Mouse (Mus musculus): ENCODE measurements around the gene Mkrn1. TPM values are rescaled to one million over a fixed set of nuclear protein-coding genes. Genes with fewer than 3 reads are reported as not detected.
A peak's percentile ranks its signal among the peaks of the same experiment; 100 is the strongest.
"Not testable (repeated sequence)": the region's sequence is repeated elsewhere in the genome, so short reads cannot be mapped to it uniquely, and the experiment has no call there.

The Mkrn1 gene
- polyA plus RNA-seq, 1 experiment from 2014 or later = 145 TPM

- no peaks in the 10 kb centered on the region for H3K9me3 ChIP-seq (ENCODE audit: control insufficient read depth, low read length)
- 89% methylated on average over 7 of the region's 7 CpGs for whole genome bisulfite sequencing
- H3K4me2 ChIP-seq (ENCODE audit: low read depth) = no peak overlapping the region
- H3K27me3 ChIP-seq (ENCODE audit: control insufficient read depth, insufficient read depth, low read length) = no peaks in the 10 kb centered on the region
- H3K4me1 ChIP-seq (ENCODE audit: control insufficient read depth, insufficient read depth, low read length) = peaks cover 3% of the 10 kb centered on the region; the same call in 1 of the 2 replicates
- no peak overlapping the region for H3K27ac ChIP-seq (ENCODE audit: low read depth, low read length)
- no peak for DNase-seq (ENCODE audit: low spot score)
- no peaks in the 10 kb centered on the region for H3K36me3 ChIP-seq (ENCODE audit: control insufficient read depth, insufficient read depth, low read length)
- no peak overlapping the region for H3K9ac ChIP-seq (ENCODE audit: low read length)
- ATAC-seq (ENCODE audit: insufficient read depth, low FRiP score, low TSS enrichment) = no peak
- no peak overlapping the region for H3K4me3 ChIP-seq (ENCODE audit: low read depth, low read length)
Observed at GRCm38 (mm10) chr6:39423686-39424085, 3.4 kb upstream of the Mkrn1 start.

DNA sequence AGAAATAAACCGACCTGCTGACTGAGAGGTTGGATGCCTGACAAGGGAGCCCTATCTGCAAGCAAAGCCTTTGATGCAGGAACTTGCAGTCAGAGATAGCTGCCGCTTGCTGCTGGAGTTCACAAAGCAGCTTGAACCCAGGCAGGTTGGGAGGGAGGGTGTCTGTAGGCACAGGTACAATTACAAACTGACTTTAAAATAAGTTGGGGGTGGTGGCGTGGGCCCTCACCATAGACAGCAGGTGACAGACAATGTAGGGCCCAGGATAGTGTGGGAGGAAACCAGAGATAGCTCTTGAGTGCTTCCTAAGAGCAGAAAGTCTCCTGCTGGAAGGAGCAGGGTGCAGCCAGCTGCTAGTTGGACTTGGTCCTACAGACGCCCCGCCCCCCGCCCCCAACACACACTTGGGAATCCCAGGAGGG, 2.9 kb upstream of the Mkrn1 start:
- Histone ChIP-seq H3K27ac (ENCODE audit: low read depth, low read length) (no peak overlapping the region), H3K27me3 (ENCODE audit: control insufficient read depth, insufficient read depth, low read length) (no peaks in the 10 kb centered on the region), H3K9ac (ENCODE audit: low read length) (no peak overlapping the region), H3K9me3 (ENCODE audit: control insufficient read depth, low read length) (no peaks in the 10 kb centered on the region), H3K36me3 (ENCODE audit: control insufficient read depth, insufficient read depth, low read length) (no peaks in the 10 kb centered on the region), H3K4me2 (ENCODE audit: low read depth) (no peak overlapping the region), H3K4me1 (ENCODE audit: control insufficient read depth, insufficient read depth, low read length) (peaks cover 5% of the 10 kb centered on the region; the same call in 1 of the 2 replicates), H3K4me3 (ENCODE audit: low read depth, low read length) (no peak overlapping the region)
- ATAC-seq (ENCODE audit: insufficient read depth, low FRiP score, low TSS enrichment) = no peak
- WGBS = 69% methylated on average over 6 of the region's 6 CpGs
- no peak for DNase-seq (ENCODE audit: low spot score)

GRCm38 (mm10) chr6:39420867-39421266, 605 bp upstream of the Mkrn1 start:
- H3K4me1 ChIP-seq (ENCODE audit: control insufficient read depth, insufficient read depth, low read length) = peaks cover 5% of the 10 kb centered on the region; the same call in 1 of the 2 replicates
- H3K27ac ChIP-seq (ENCODE audit: low read depth, low read length) = peak overlapping the region; percentile 92; the same call in 1 of the 2 replicates
- H3K27me3 ChIP-seq (ENCODE audit: control insufficient read depth, insufficient read depth, low read length) = no peaks in the 10 kb centered on the region
- no peak overlapping the region for H3K9ac ChIP-seq (ENCODE audit: low read length)
- ATAC-seq (ENCODE audit: insufficient read depth, low FRiP score, low TSS enrichment) (no peak), DNase-seq (ENCODE audit: low spot score) (no peak)
- H3K4me3 ChIP-seq (ENCODE audit: low read depth, low read length) = peak overlapping the region; percentile 80; the same call in 1 of the 2 replicates
- peak overlapping the region; percentile 65 for H3K4me2 ChIP-seq (ENCODE audit: low read depth)
- H3K36me3 ChIP-seq (ENCODE audit: control insufficient read depth, insufficient read depth, low read length) = no peaks in the 10 kb centered on the region
- 43% methylated on average over 4 of the region's 4 CpGs for WGBS
- H3K9me3 ChIP-seq (ENCODE audit: control insufficient read depth, low read length) = no peaks in the 10 kb centered on the region

DNA sequence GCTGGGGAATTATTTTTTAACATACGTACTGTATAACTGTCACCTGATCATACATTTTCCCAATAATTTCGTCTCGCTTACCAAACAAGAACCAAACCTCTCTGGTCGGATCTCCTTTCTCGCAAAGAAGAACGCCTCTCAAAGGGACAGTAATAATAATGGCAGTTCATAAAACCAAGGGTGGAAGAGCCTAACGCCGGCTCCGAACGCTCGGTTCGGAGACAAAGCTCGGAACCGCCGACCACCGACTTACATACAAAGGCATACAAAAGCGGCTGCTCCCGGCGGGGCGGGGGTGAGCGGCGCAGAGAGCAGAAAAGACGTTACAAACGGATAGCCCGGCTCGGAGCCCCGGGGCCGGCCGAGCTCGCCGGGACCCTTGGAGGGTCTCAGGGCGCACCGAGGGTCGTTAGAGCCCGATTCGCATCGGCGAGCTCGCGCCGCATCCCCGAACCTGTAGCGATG, 844 bp downstream of the Mkrn1 start:
- H3K9me3 ChIP-seq (ENCODE audit: control insufficient read depth, low read length) = no peaks in the 10 kb centered on the region
- H3K36me3 ChIP-seq (ENCODE audit: control insufficient read depth, insufficient read depth, low read length) = no peaks in the 10 kb centered on the region
- WGBS = 0% methylated on average over 42 of the region's 43 CpGs
- no peak for ATAC-seq (ENCODE audit: insufficient read depth, low FRiP score, low TSS enrichment)
- H3K27me3 ChIP-seq (ENCODE audit: control insufficient read depth, insufficient read depth, low read length) = no peaks in the 10 kb centered on the region
- peak overlapping the region; percentile 92 for H3K27ac ChIP-seq (ENCODE audit: low read depth, low read length)
- peak overlapping the region; percentile 93 for H3K9ac ChIP-seq (ENCODE audit: low read length)
- H3K4me1 ChIP-seq (ENCODE audit: control insufficient read depth, insufficient read depth, low read length) = peaks cover 5% of the 10 kb centered on the region; the same call in 1 of the 2 replicates
- H3K4me3 ChIP-seq (ENCODE audit: low read depth, low read length) = peak overlapping the region; percentile 80
- DNase-seq (ENCODE audit: low spot score) = no peak
- peak overlapping the region; percentile 65 for H3K4me2 ChIP-seq (ENCODE audit: low read depth)

DNA sequence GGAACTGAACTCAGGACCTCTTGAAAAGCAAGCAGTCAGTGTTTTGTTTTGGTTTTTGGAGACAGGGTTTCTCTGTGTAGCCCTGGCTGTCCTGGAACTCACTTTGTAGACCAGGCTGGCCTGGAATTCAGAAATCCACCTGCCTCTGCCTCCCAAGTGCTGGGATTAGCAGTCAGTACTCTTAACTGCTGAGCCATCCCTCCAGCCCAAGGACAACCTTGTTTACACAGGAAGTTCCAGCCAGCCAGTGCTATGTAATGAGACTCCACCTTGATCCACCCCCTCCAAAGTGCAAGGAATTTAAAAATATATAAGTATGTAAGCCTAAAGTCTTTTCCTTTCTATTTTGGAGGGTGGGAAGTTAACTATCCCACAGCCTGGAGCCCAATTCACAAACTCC, 3.6 kb downstream of the Mkrn1 start:
- not testable (repeated sequence) for H3K36me3 ChIP-seq (ENCODE audit: control insufficient read depth, insufficient read depth, low read length); H3K4me3 ChIP-seq (ENCODE audit: low read depth, low read length); H3K4me2 ChIP-seq (ENCODE audit: low read depth); H3K27me3 ChIP-seq (ENCODE audit: control insufficient read depth, insufficient read depth, low read length); DNase-seq (ENCODE audit: low spot score); H3K9me3 ChIP-seq (ENCODE audit: control insufficient read depth, low read length); H3K27ac ChIP-seq (ENCODE audit: low read depth, low read length); H3K9ac ChIP-seq (ENCODE audit: low read length); H3K4me1 ChIP-seq (ENCODE audit: control insufficient read depth, insufficient read depth, low read length); ATAC-seq (ENCODE audit: insufficient read depth, low FRiP score, low TSS enrichment)

GRCm38 (mm10) chr6:39415762-39416161, 4.5 kb downstream of the Mkrn1 start:
- Histone ChIP-seq H3K9ac (ENCODE audit: low read length) (no peak overlapping the region), H3K4me2 (ENCODE audit: low read depth) (no peak overlapping the region), H3K27ac (ENCODE audit: low read depth, low read length) (no peak overlapping the region), H3K4me1 (ENCODE audit: control insufficient read depth, insufficient read depth, low read length) (peaks cover 5% of the 10 kb centered on the region; the same call in 1 of the 2 replicates), H3K27me3 (ENCODE audit: control insufficient read depth, insufficient read depth, low read length) (no peaks in the 10 kb centered on the region), H3K9me3 (ENCODE audit: control insufficient read depth, low read length) (no peaks in the 10 kb centered on the region), H3K36me3 (ENCODE audit: control insufficient read depth, insufficient read depth, low read length) (no peaks in the 10 kb centered on the region), H3K4me3 (ENCODE audit: low read depth, low read length) (no peak overlapping the region)
- DNase-seq (ENCODE audit: low spot score) = peak; percentile 56
- WGBS = 50% methylated on average over 3 of the region's 5 CpGs
- no peak for ATAC-seq (ENCODE audit: insufficient read depth, low FRiP score, low TSS enrichment)

GRCm38 (mm10) chr6:39414106-39414505, 6.2 kb downstream of the Mkrn1 start:
- Histone ChIP-seq H3K36me3 (ENCODE audit: control insufficient read depth, insufficient read depth, low read length) (peaks cover 1% of the 10 kb centered on the region; the same call in 1 of the 2 replicates), H3K27me3 (ENCODE audit: control insufficient read depth, insufficient read depth, low read length) (no peaks in the 10 kb centered on the region), H3K4me1 (ENCODE audit: control insufficient read depth, insufficient read depth, low read length) (peaks cover 4% of the 10 kb centered on the region; the same call in 1 of the 2 replicates), H3K9me3 (ENCODE audit: control insufficient read depth, low read length) (no peaks in the 10 kb centered on the region), H3K4me2 (ENCODE audit: low read depth) (no peak overlapping the region), H3K9ac (ENCODE audit: low read length) (no peak overlapping the region), H3K27ac (ENCODE audit: low read depth, low read length) (no peak overlapping the region), H3K4me3 (ENCODE audit: low read depth, low read length) (no peak overlapping the region)
- WGBS = 87% methylated on average over 1 of the region's 1 CpGs
- ATAC-seq (ENCODE audit: insufficient read depth, low FRiP score, low TSS enrichment) = no peak
- DNase-seq (ENCODE audit: low spot score) = no peak

- no peak overlapping the region for H3K27ac ChIP-seq (ENCODE audit: low read depth, low read length)
- no peak overlapping the region for H3K4me3 ChIP-seq (ENCODE audit: low read depth, low read length)
- no peaks in the 10 kb centered on the region for H3K4me1 ChIP-seq (ENCODE audit: control insufficient read depth, insufficient read depth, low read length)
- DNase-seq (ENCODE audit: low spot score) (no peak), ATAC-seq (ENCODE audit: insufficient read depth, low FRiP score, low TSS enrichment) (no peak)
- H3K9ac ChIP-seq (ENCODE audit: low read length) = no peak overlapping the region
- no peak overlapping the region for H3K4me2 ChIP-seq (ENCODE audit: low read depth)
- H3K27me3 ChIP-seq (ENCODE audit: control insufficient read depth, insufficient read depth, low read length) = no peaks in the 10 kb centered on the region
- 97% methylated on average over 5 of the region's 5 CpGs for WGBS
- peaks cover 4% of the 10 kb centered on the region for H3K36me3 ChIP-seq (ENCODE audit: control insufficient read depth, insufficient read depth, low read length)
- no peaks in the 10 kb centered on the region for H3K9me3 ChIP-seq (ENCODE audit: control insufficient read depth, low read length)
Observed at GRCm38 (mm10) chr6:39406480-39406879, 13.8 kb downstream of the Mkrn1 start.

DNA sequence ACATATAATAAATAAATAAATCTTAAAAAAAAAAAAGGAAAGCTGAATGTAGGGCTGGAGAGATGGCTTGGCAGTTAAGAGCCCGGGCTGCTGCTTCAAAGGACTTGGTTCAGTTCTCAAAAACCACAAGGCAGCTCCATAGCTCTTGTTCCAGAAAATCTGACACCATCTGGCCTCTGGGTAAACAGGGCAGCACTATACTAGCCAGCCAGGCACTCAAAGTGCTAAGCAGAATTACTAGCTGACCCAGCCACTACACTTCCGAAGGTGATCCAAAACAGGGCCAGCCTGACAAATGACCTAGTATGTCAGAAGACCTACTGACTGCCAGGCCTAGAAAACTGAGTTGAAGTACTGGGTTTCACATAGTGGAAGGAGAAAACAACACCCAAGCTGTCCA, 17.1 kb downstream of the Mkrn1 start:
- H3K27ac ChIP-seq (ENCODE audit: low read depth, low read length) = no peak overlapping the region
- 82% methylated on average over 2 of the region's 2 CpGs for WGBS
- H3K4me3 ChIP-seq (ENCODE audit: low read depth, low read length) = no peak overlapping the region
- no peaks in the 10 kb centered on the region for H3K27me3 ChIP-seq (ENCODE audit: control insufficient read depth, insufficient read depth, low read length)
- no peaks in the 10 kb centered on the region for H3K4me1 ChIP-seq (ENCODE audit: control insufficient read depth, insufficient read depth, low read length)
- H3K36me3 ChIP-seq (ENCODE audit: control insufficient read depth, insufficient read depth, low read length) = peaks cover 2% of the 10 kb centered on the region; the same call in 1 of the 2 replicates
- no peak overlapping the region for H3K4me2 ChIP-seq (ENCODE audit: low read depth)
- no peak for DNase-seq (ENCODE audit: low spot score)
- no peak overlapping the region for H3K9ac ChIP-seq (ENCODE audit: low read length)
- no peak for ATAC-seq (ENCODE audit: insufficient read depth, low FRiP score, low TSS enrichment)
- no peaks in the 10 kb centered on the region for H3K9me3 ChIP-seq (ENCODE audit: control insufficient read depth, low read length)
